Mouse (Mus musculus) testis, adult 2 months (tissue): ENCODE results near the gene Traf5.

Experiments used
- CTCF ChIP-seq: fragments of 200-500 bp; IDR thresholded peaks from 2 replicates; pipeline ENCODE4 v1.5.1; 2012; ENCODE audit warnings: low read depth, mild to moderate bottlenecking, inconsistent platforms, low read length, moderate library complexity; ENCODE audit not compliant: control insufficient read depth, insufficient read depth, insufficient replicate concordance
- POLR2A ChIP-seq: fragments of 200-500 bp; IDR thresholded peaks from 2 replicates; pipeline ENCODE4 v1.6.1; 2012; ENCODE audit warnings: low read depth, mild to moderate bottlenecking, inconsistent platforms, low read length, moderate library complexity; ENCODE audit not compliant: control insufficient read depth

DNA sequence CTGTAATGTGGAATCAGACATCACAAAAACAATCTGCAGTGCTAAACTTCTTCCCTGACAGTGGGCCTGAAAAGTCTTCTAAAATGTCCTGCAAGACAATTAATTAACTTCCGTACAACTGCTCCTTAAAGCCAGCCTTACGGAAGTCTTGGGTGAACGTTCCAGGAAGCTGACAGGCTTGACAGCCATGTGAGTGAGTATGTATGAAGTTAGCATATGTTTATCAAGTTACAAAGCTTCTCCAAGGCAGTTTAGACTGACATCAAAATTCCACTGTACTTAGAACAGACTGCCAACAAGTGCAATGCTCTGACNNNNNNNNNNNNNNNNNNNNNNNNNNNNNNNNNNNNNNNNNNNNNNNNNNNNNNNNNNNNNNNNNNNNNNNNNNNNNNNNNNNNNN is 38.6 kb downstream of the Traf5 start:
- TF ChIP-seq POLR2A (no peak), CTCF (no peak)
